Mouse (Mus musculus) intestine, postnatal 0 days (tissue): ENCODE results near the gene Ece2. TPM values are rescaled to one million over a fixed set of nuclear protein-coding genes. Genes with fewer than 3 reads are reported as not detected.

Experiments
- ATAC-seq: fragments of 200-750 bp; cut with Nextera tagmentation; 2 replicates; pipeline ENCODE4 v1.8.0; 2017; ENCODE audit warnings: mild to moderate bottlenecking, moderate TSS enrichment, moderate library complexity
- H3K27ac ChIP-seq: fragments of 300-500 bp; sonication (generic); 2 replicates; pipeline ENCODE4 v1.5.1; 2014; ENCODE audit warnings: mild to moderate bottlenecking, low read depth, low read length, moderate library complexity
- H3K27me3 ChIP-seq: fragments of 300-500 bp; sonication (generic); replicated peaks from 2 replicates; pipeline ENCODE4 v1.6.1; 2014; ENCODE audit warnings: low read length, mixed read lengths; ENCODE audit not compliant: control insufficient read depth, insufficient read depth
- H3K36me3 ChIP-seq: fragments of 300-500 bp; sonication (generic); 2 replicates; pipeline ENCODE4 v1.6.1; 2014; ENCODE audit warnings: mild to moderate bottlenecking, moderate library complexity; ENCODE audit not compliant: control insufficient read depth, insufficient read depth
- H3K4me1 ChIP-seq: fragments of 300-500 bp; sonication (generic); replicated peaks from 2 replicates; pipeline ENCODE4 v1.6.1; 2014; ENCODE audit warnings: antibody characterized with exemption, low read length, mixed read lengths; ENCODE audit not compliant: control insufficient read depth, insufficient read depth
- H3K4me2 ChIP-seq: fragments of 300-500 bp; sonication (generic); replicated peaks from 2 replicates; pipeline ENCODE4 v1.6.1; 2014; ENCODE audit warnings: low read depth, mild to moderate bottlenecking, moderate library complexity
- H3K4me3 ChIP-seq: fragments of 300-500 bp; sonication (generic); 2 replicates; pipeline ENCODE4 v1.5.1; 2014; ENCODE audit warnings: low read depth, low read length
- H3K9ac ChIP-seq: fragments of 300-500 bp; sonication (generic); 2 replicates; pipeline ENCODE4 v1.6.1; 2014; ENCODE audit warnings: mild to moderate bottlenecking, low read depth, low read length
- H3K9me3 ChIP-seq: fragments of 300-500 bp; sonication (generic); 2 replicates; pipeline ENCODE4 v1.6.1; 2016; ENCODE audit warnings: mixed run types; ENCODE audit not compliant: control insufficient read depth
- CTCF ChIP-seq: sonication (generic); IDR thresholded peaks from 2 replicates; pipeline ENCODE4 v1.5.1; 2016; ENCODE audit warnings: low read depth, mild to moderate bottlenecking, control low read depth, antibody characterized with exemption, moderate library complexity
- WGBS: fragments of 180-500 bp; shearing (Covaris S2); extraction: QIAGEN DNeasy Blood & Tissue Kit; methylation state at CpG from one replicate; pipeline ENCODE4 v1.1.7; 2014; 5-methylcytosine and 5-hydroxymethylcytosine counted together
- polyA plus RNA-seq: library from polyadenylated mRNA; unstranded; fragments of >200 nt; fragmentation: Nextera tagmentation; extraction: Ambion mirVana; gene quantifications from 2 replicates; pipeline ENCODE4 v1.2.1, GENCODE M21; 2015

The Ece2 gene
- polyA plus RNA-seq, result 0.17 and 0.22 TPM in 2 replicates

DNA sequence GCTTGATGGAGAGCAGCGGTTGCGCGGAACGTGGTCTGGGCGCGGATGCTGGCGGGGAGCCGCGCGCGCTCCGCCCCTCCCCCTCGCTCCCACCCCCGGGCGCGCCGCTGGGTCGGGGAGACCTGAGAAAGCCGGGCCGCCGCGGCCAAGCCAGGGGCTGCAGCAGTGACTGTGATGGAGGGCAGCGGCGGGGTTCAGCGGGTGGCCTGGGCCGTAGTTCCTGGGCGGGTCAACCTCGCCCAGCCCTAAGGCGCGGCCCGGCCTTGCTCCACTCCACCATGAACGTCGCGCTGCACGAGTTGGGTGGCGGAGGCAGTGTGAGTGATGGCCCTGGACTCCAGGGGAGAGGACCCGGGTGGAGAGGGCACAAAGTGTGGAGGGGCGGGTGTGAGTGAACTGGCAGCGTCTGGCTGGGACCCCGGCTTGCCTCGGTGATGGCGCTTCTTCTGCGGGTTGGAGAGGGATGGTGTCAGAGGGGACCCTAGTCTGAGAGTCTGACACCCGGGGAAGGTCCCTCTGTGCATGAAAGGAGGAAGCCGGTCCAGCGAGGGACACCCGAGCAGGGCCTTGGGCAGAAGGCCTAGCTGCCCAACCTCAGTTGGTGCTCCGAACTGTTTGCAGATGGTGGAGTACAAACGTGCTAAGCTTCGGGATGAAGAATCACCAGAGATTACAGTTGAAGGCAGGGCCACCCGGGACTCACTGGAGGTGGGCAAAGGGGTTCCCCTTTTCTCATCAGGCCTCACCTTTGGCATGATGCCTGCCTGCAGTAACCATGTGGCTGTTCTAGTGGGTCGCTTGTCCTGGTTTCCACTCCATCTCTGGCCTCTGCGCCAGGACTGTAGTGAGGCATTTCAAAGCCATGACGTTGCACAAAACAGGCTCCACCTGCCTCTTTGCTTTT lies at the start of gene Ece2:
Gene Ece2, plus strand, starts transcription at position 98 of the 904 bp plus-strand sequence.
- WGBS, result 9% methylated on average over 54 of the region's 54 CpGs
- ATAC-seq, result no peak
- Histone ChIP-seq H3K36me3 (no peaks in the 10 kb centered on the region), H3K9ac (peak within 1 kb of the TSS; percentile 48), H3K4me2 (peak within 1 kb of the TSS; percentile 82), H3K27me3 (peaks cover 20% of the 10 kb centered on the region; the same call in 1 of the 2 replicates), H3K4me1 (no peaks in the 10 kb centered on the region), H3K9me3 (no peaks in the 10 kb centered on the region), H3K4me3 (peak within 1 kb of the TSS; percentile 44), H3K27ac (no peak within 1 kb of the TSS)
- no peak for TF ChIP-seq CTCF

DNA sequence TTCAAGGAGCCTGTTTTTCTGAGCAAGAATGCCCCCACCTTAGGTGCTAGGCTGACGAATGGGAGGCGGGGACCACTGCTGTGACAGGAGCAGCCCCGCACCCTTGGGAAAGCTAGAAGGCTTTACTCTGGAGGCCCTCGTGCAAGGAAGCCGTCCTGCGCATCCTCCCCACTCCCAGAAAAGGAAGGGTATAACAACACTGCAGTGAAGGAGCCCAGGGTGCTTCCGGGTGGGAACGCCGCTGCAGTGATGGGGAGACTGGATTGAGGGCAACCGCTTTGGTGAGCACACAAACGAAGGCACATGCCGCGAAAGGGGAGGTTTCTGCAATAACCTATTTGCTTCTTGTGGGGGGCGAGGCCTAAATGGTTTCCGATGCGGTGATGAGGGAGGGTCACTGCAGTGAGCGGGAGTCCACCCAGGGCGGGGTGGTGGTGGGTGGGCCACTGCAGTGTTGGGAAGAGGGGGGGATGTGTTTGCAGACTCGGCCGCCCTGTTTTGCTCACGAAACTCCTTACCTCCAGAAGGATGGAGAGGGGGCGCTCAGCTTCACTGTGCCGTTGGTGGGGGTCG lies 40.2 kb upstream of the Ece2 start, which contains the start of gene Vwa5b2:
Gene Vwa5b2, plus strand, starts transcription at position 106 of the 573 bp plus-strand sequence.
- Histone ChIP-seq H3K27ac (no peak within 1 kb of the TSS), H3K9ac (0 out of 2 replicates have a peak within 1 kb of the TSS, but pooled peaks have one; percentile 13), H3K4me1 (0 out of 2 replicates have a peak, but pooled peaks cover 10% of the 10 kb centered on the region), H3K9me3 (no peaks in the 10 kb centered on the region), H3K27me3 (peaks cover 35% of the 10 kb centered on the region), H3K4me3 (peak within 1 kb of the TSS; percentile 42), H3K36me3 (no peaks in the 10 kb centered on the region; the same call in 1 of the 2 replicates), H3K4me2 (peak within 1 kb of the TSS; percentile 80)
- under 1% methylated on average over 24 of the region's 24 CpGs for WGBS
- peak; percentile 17; the same call in 1 of the 2 replicates for ATAC-seq
- no peak for TF ChIP-seq CTCF

DNA sequence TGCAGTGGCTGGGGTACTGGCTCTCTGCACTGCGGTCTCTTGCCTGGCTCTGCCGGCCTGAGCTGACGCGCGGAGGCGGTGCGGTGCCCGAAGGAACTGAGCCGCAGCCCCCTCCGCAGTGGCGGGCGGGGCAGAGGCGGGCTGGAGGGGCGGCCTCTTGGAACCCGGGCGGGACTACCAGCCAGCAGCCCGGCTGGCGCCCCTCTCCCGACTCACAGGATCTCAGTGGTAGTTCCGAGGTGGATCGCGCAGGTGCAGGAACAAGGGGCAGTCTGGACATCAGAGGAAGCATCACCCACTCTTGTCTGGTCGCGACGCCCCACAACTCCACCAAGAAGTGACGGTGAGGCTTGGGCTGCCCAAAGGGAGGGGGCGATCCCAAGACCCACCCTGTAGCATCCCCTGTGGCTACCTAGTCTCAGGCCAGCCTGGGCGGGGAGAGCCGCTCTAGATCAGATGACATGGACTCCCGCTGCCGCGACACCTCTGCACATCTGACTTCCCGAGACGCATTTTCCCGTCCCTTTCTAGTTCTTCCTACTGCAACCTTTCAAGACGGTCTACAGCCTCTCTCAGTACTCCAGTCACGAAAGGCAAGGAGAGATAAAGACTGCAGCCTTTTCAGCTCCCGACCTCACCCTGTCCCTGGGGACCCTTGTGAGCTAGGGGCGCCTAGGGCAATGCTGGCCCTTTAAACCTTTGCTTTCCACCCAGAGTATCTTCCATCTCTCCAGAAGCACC lies 39.5 kb upstream of the Ece2 start:
- Histone ChIP-seq H3K9me3 (no peaks in the 10 kb centered on the region), H3K36me3 (no peaks in the 10 kb centered on the region; the same call in 1 of the 2 replicates), H3K9ac (no peak overlapping the region), H3K27ac (no peak overlapping the region), H3K27me3 (peaks cover 35% of the 10 kb centered on the region), H3K4me3 (peak overlapping the region; percentile 42), H3K4me2 (peak overlapping the region; percentile 80), H3K4me1 (0 out of 2 replicates have a peak, but pooled peaks cover 10% of the 10 kb centered on the region)
- under 1% methylated on average over 38 of the region's 39 CpGs for WGBS
- ATAC-seq, result peak; percentile 35
- no peak for TF ChIP-seq CTCF

DNA sequence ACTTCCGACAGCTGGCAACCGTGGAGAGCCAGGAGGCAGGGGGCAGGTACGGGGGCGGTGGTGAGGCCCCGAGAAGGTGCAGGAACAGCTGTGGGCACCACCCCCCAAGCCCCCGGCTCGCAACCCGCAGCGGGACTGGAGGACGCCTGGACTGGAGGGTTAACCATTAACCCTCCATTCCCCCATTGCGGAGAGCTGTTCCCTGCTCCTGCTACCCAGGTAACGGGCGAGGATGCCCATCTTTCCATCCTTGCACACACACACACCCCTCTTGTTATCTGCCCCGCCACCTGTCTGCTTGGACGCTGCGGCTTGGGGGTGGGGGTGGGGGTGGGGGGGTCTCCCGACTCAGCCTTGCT lies 39.0 kb upstream of the Ece2 start:
- no peaks in the 10 kb centered on the region for H3K9me3 ChIP-seq
- H3K27ac ChIP-seq, result no peak overlapping the region
- peak overlapping the region; percentile 80 for H3K4me2 ChIP-seq
- H3K9ac ChIP-seq, result no peak overlapping the region
- no peaks in the 10 kb centered on the region; the same call in 1 of the 2 replicates for H3K36me3 ChIP-seq
- ATAC-seq, result no peak
- TF ChIP-seq CTCF, result no peak
- peak overlapping the region; percentile 42 for H3K4me3 ChIP-seq
- H3K27me3 ChIP-seq, result peaks cover 35% of the 10 kb centered on the region
- 0 out of 2 replicates have a peak, but pooled peaks cover 10% of the 10 kb centered on the region for H3K4me1 ChIP-seq
- WGBS, result 1% methylated on average over 17 of the region's 17 CpGs

DNA sequence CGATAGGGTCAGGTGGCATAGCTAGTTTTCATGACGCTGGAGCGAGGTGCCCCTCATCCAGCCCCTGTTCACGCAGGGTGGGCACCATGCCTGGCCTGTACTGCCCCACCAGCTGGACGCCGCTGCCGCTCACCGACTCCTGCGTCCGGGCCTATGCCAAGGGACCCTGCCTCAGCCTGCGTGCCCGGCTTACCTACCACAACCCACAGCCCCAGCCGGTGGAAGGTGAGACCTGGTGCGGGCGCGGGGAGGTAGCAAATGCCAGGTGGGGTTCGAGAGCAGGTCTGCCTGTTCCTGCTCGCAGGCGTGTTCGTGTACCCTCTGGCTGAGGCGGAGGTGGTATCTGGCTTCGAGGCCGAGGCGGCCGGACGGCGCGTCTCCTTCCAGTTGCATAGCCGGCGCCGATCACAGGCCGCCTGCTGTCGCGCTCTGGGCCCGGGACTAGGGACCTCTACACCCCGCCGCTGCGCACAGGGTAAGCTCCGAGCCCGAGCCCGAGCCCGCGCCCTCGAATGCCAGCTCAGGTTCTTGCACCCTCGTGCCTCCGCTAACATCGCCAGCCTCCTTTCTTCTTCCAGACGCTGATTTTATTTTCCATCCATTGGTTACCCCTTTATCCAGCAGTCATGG lies 38.4 kb upstream of the Ece2 start:
- no peak overlapping the region for H3K27ac ChIP-seq
- no peaks in the 10 kb centered on the region; the same call in 1 of the 2 replicates for H3K36me3 ChIP-seq
- H3K9me3 ChIP-seq, result no peaks in the 10 kb centered on the region
- 13% methylated on average over 48 of the region's 48 CpGs for WGBS
- H3K27me3 ChIP-seq, result peaks cover 35% of the 10 kb centered on the region
- no peak overlapping the region for H3K9ac ChIP-seq
- ATAC-seq, result no peak
- 0 out of 2 replicates have a peak, but pooled peaks cover 10% of the 10 kb centered on the region for H3K4me1 ChIP-seq
- H3K4me2 ChIP-seq, result peak overlapping the region; percentile 80; the same call in 1 of the 2 replicates
- no peak for TF ChIP-seq CTCF
- peak overlapping the region; percentile 42 for H3K4me3 ChIP-seq
